Mouse (Mus musculus) cerebellum, postnatal 4 days (tissue): ENCODE results near the gene Cul7.

Experiments used
- DNase-seq, 2 experiments: peaks; one replicate each; pipeline ENCODE4 v3.0.0; 2022; ENCODE audit warnings: low spot score in 2 of 2, mixed read lengths in 1 of 2

The Cul7 gene

GRCm38 (mm10) chr17:46628791-46629684 is 21.1 kb upstream of the Cul7 start, which contains the start of gene Ptk7:
Gene Ptk7, minus strand, starts transcription at chr17:46629504.
- DNase-seq, result peak; percentile 76 to 94

- DNase-seq, result peak in 1 of 2 experiments; percentile 32
Observed at GRCm38 (mm10) chr17:46629685-46630441, 20.3 kb upstream of the Cul7 start.

- peak in 1 of 2 experiments; percentile 73 for DNase-seq
Observed at GRCm38 (mm10) chr17:46636831-46637523, 13.2 kb upstream of the Cul7 start.

- DNase-seq, result no peak
Observed at GRCm38 (mm10) chr17:46639929-46640328, 10.2 kb upstream of the Cul7 start.

- DNase-seq, result no peak
Observed at GRCm38 (mm10) chr17:46642060-46642459, 8.1 kb upstream of the Cul7 start.

- DNase-seq, result no peak
Observed at GRCm38 (mm10) chr17:46644152-46644805, 5.9 kb upstream of the Cul7 start.

- no peak for DNase-seq
Observed at GRCm38 (mm10) chr17:46644916-46645475, 5.1 kb upstream of the Cul7 start.

- DNase-seq, result peak; percentile 99 to 100
Observed at GRCm38 (mm10) chr17:46645561-46646321, 4.4 kb upstream of the Cul7 start, which contains the start of the genes Klc4 and Mrpl2. Gene Klc4, minus strand, starts transcription at chr17:46646022. Gene Mrpl2, plus strand, starts transcription at chr17:46646229.

GRCm38 (mm10) chr17:46646322-46646662 is 3.8 kb upstream of the Cul7 start:
- no peak for DNase-seq

GRCm38 (mm10) chr17:46647279-46647678 is 2.9 kb upstream of the Cul7 start:
- DNase-seq, result no peak

GRCm38 (mm10) chr17:46648436-46648835 is 1.7 kb upstream of the Cul7 start:
- DNase-seq, result no peak

- no peak for DNase-seq
Observed at GRCm38 (mm10) chr17:46649811-46650210, 326 bp upstream of the Cul7 start.

- DNase-seq, result no peak
Observed at GRCm38 (mm10) chr17:46651292-46651691, 1.2 kb downstream of the Cul7 start.

GRCm38 (mm10) chr17:46651755-46652547 is 1.8 kb downstream of the Cul7 start:
- DNase-seq, result no peak

GRCm38 (mm10) chr17:46656054-46656453 is 5.9 kb downstream of the Cul7 start:
- no peak for DNase-seq

- no peak for DNase-seq
Observed at GRCm38 (mm10) chr17:46661351-46661750, 11.2 kb downstream of the Cul7 start.

GRCm38 (mm10) chr17:46661981-46662380 is 11.8 kb downstream of the Cul7 start:
- DNase-seq, result no peak

GRCm38 (mm10) chr17:46662730-46663129 is 12.6 kb downstream of the Cul7 start:
- DNase-seq, result no peak

- no peak for DNase-seq
Observed at GRCm38 (mm10) chr17:46667712-46668111, 17.6 kb downstream of the Cul7 start.

GRCm38 (mm10) chr17:46669911-46670310 is 19.8 kb downstream of the Cul7 start:
- no peak for DNase-seq
